8 mouse cellular contexts compared by ENCODE assay signal in the genomic region with DNA sequence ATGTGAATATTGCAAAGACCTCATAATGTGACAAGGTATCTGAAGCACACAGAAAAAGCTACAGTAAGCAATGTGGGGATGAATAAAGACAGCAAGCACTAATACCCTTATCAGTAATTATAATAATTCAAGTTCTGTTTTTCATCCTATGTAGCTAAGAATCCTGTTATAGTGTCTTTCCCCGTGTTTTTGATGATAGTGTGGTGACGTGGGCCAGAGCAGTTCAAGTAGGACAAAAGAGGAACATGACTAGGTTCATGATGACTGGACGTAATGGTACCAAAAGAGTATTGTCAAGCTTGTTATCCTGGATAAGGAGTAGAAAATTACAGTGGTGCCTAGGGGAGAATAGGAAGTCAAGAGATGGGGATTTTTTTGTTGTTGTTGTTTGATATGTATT. TPM values are rescaled to one million over a fixed set of nuclear protein-coding genes. Genes with fewer than 3 reads are reported as not detected.
DNase-seq lines count a peak whose midpoint lies in the region; ATAC-seq and TF ChIP-seq lines count a peak whose summit lies in the region.

No protein-coding gene starts in this region.

- DNase-seq in heart, postnatal 0 days (ENCODE audit: low spot score) = no peak
- no peak for DNase-seq in heart, adult 8-10 months (ENCODE audit: low spot score)
- DNase-seq in embryonic facial prominence, embryonic 10.5 days (ENCODE audit: low spot score) = no peak
- no peak for DNase-seq in kidney, postnatal 25 days
- DNase-seq in urinary bladder, postnatal 4 days (ENCODE audit: low spot score in 2 of 2) = no peak
- DNase-seq in spleen, postnatal 36 days (ENCODE audit: low spot score in 2 of 2) = no peak

- H3K27me3 ChIP-seq in heart, postnatal 0 days (ENCODE audit: control insufficient read depth, insufficient read depth, low read length) = no peaks in the 10 kb centered on the region
- no peaks in the 10 kb centered on the region for H3K27me3 ChIP-seq in embryonic facial prominence, embryonic 10.5 days (replicated peaks; ENCODE audit: low read depth, poor library complexity, severe bottlenecking)
- H3K27me3 ChIP-seq in intestine, postnatal 0 days (replicated peaks; ENCODE audit: control insufficient read depth, insufficient read depth, low read length) = no peaks in the 10 kb centered on the region
- no peaks in the 10 kb centered on the region for H3K27me3 ChIP-seq in neural tube, embryonic 12.5 days (replicated peaks)

- WGBS in heart, postnatal 0 days = 38% methylated on average over 3 of the region's 3 CpGs
- WGBS in embryonic facial prominence, embryonic 10.5 days = 80% methylated on average over 3 of the region's 3 CpGs
- WGBS in intestine, postnatal 0 days = 58% methylated on average over 3 of the region's 3 CpGs
- WGBS in neural tube, embryonic 12.5 days = 61% methylated on average over 3 of the region's 3 CpGs

- H3K4me1 ChIP-seq in heart, postnatal 0 days (ENCODE audit: control insufficient read depth, insufficient read depth) = peaks cover 13% of the 10 kb centered on the region
- H3K4me1 ChIP-seq in embryonic facial prominence, embryonic 10.5 days = peaks cover 20% of the 10 kb centered on the region
- peaks cover 8% of the 10 kb centered on the region; the same call in 1 of the 2 replicates for H3K4me1 ChIP-seq in intestine, postnatal 0 days (replicated peaks; ENCODE audit: control insufficient read depth, insufficient read depth, low read length)
- peaks cover 12% of the 10 kb centered on the region for H3K4me1 ChIP-seq in neural tube, embryonic 12.5 days

- H3K36me3 ChIP-seq in heart, postnatal 0 days (replicated peaks; ENCODE audit: control insufficient read depth, insufficient read depth, low read length) = peaks cover 9% of the 10 kb centered on the region; the same call in 1 of the 2 replicates
- peaks cover 5% of the 10 kb centered on the region for H3K36me3 ChIP-seq in embryonic facial prominence, embryonic 10.5 days (replicated peaks)
- no peaks in the 10 kb centered on the region for H3K36me3 ChIP-seq in intestine, postnatal 0 days (ENCODE audit: control insufficient read depth, insufficient read depth)
- no peaks in the 10 kb centered on the region for H3K36me3 ChIP-seq in neural tube, embryonic 12.5 days

- no peak for TF ChIP-seq EP300 in heart, postnatal 0 days (IDR thresholded peaks at IDR 0.05; ENCODE audit: low read depth)

- peak overlapping the region; percentile 93; the same call in 1 of the 2 replicates for H3K9ac ChIP-seq in heart, postnatal 0 days (replicated peaks; ENCODE audit: low read depth, low read length)
- H3K9ac ChIP-seq in intestine, postnatal 0 days (ENCODE audit: low read depth, low read length) = no peak overlapping the region
- H3K9ac ChIP-seq in neural tube, embryonic 12.5 days = peak overlapping the region; percentile 77; the same call in 1 of the 2 replicates

- no peaks in the 10 kb centered on the region for H3K9me3 ChIP-seq in heart, postnatal 0 days (replicated peaks; ENCODE audit: control insufficient read depth, low read length)
- H3K9me3 ChIP-seq in embryonic facial prominence, embryonic 10.5 days = no peaks in the 10 kb centered on the region
- H3K9me3 ChIP-seq in intestine, postnatal 0 days (ENCODE audit: control insufficient read depth) = no peaks in the 10 kb centered on the region
- no peaks in the 10 kb centered on the region for H3K9me3 ChIP-seq in neural tube, embryonic 12.5 days

- TF ChIP-seq CTCF in heart, postnatal 0 days (IDR thresholded peaks at IDR 0.05; ENCODE audit: low read depth) = no peak
- no peak for TF ChIP-seq CTCF in intestine, postnatal 0 days (IDR thresholded peaks at IDR 0.05; ENCODE audit: low read depth)

- ATAC-seq in heart, postnatal 0 days (ENCODE audit: insufficient read depth, low read depth) = no peak
- no peak for ATAC-seq in intestine, postnatal 0 days
- no peak for ATAC-seq in neural tube, embryonic 12.5 days (ENCODE audit: low FRiP score, low read depth)

- peak overlapping the region; percentile 80; the same call in 1 of the 2 replicates for H3K4me3 ChIP-seq in heart, postnatal 0 days (ENCODE audit: low read depth, low read length)
- peak overlapping the region; percentile 80 for H3K4me3 ChIP-seq in embryonic facial prominence, embryonic 10.5 days
- H3K4me3 ChIP-seq in intestine, postnatal 0 days (ENCODE audit: low read depth, low read length) = peak overlapping the region; percentile 80; the same call in 1 of the 2 replicates
- H3K4me3 ChIP-seq in neural tube, embryonic 12.5 days = peak overlapping the region; percentile 64; the same call in 1 of the 2 replicates

- H3K27ac ChIP-seq in heart, postnatal 0 days (ENCODE audit: low read depth) = no peak overlapping the region
- peak overlapping the region; percentile 94; the same call in 1 of the 2 replicates for H3K27ac ChIP-seq in embryonic facial prominence, embryonic 10.5 days (replicated peaks)
- H3K27ac ChIP-seq in intestine, postnatal 0 days (ENCODE audit: low read depth, low read length) = no peak overlapping the region
- H3K27ac ChIP-seq in neural tube, embryonic 12.5 days = no peak overlapping the region

- peak overlapping the region; percentile 84 for H3K4me2 ChIP-seq in heart, postnatal 0 days (ENCODE audit: low read depth, low read length)
- H3K4me2 ChIP-seq in intestine, postnatal 0 days (replicated peaks; ENCODE audit: low read depth) = peak overlapping the region; percentile 79
- H3K4me2 ChIP-seq in neural tube, embryonic 12.5 days (replicated peaks) = peak overlapping the region; percentile 73

RNA-seq across cellular contexts. Expression of gene Kbtbd3, which starts 1.1 kb away (rescaled TPM):
- 1.6 and 1.9 TPM in 2 replicates for total RNA-seq in heart, postnatal 0 days (2014; rRNA removed; ENCODE audit: low replicate concordance)
- 16.9 and 17.0 TPM in 2 replicates for polyA plus RNA-seq in heart, postnatal 0 days (2015; fragmentation: Nextera tagmentation; extraction: Ambion mirVana)
- 1 to 10 TPM; 7.5 to 9.7 (median 9.0) TPM for total RNA-seq in heart, adult 8-10 months (2022)
- 5.3 and 5.7 TPM in 2 replicates for polyA plus RNA-seq in embryonic facial prominence, embryonic 10.5 days (2016; fragmentation: Nextera tagmentation; extraction: Ambion mirVana)
- polyA plus RNA-seq in intestine, postnatal 0 days (2015; fragmentation: Nextera tagmentation; extraction: Ambion mirVana) = 6.1 and 6.3 TPM in 2 replicates
- polyA plus RNA-seq in neural tube, embryonic 12.5 days (2016; fragmentation: Nextera tagmentation; extraction: Ambion mirVana) = 9.6 and 10.1 TPM in 2 replicates

RNA-seq across cellular contexts. Expression of gene Aasdhppt, which starts 1.4 kb away (rescaled TPM):
- 14.0 and 17.5 TPM in 2 replicates for total RNA-seq in heart, postnatal 0 days (2014; rRNA removed; ENCODE audit: low replicate concordance)
- 29.1 and 30.6 TPM in 2 replicates for polyA plus RNA-seq in heart, postnatal 0 days (2015; fragmentation: Nextera tagmentation; extraction: Ambion mirVana)
- total RNA-seq in heart, adult 8-10 months (2022) = 10 to 100 TPM; 16.3 to 19.6 (median 19.0) TPM
- 30.7 TPM in 2 replicates for polyA plus RNA-seq in embryonic facial prominence, embryonic 10.5 days (2016; fragmentation: Nextera tagmentation; extraction: Ambion mirVana)
- 17.4 and 19.1 TPM in 2 replicates for polyA plus RNA-seq in intestine, postnatal 0 days (2015; fragmentation: Nextera tagmentation; extraction: Ambion mirVana)
- 29.0 and 30.4 TPM in 2 replicates for polyA plus RNA-seq in neural tube, embryonic 12.5 days (2016; fragmentation: Nextera tagmentation; extraction: Ambion mirVana)
